Mouse (Mus musculus) lung, adult 2 months (tissue): ENCODE results near the gene Spata20. TPM values are rescaled to one million over a fixed set of nuclear protein-coding genes. Genes with fewer than 3 reads are reported as not detected.

Source experiments
- DNase-seq: peaks from one replicate; pipeline ENCODE4 v3.0.0; 2022
- H3K4me1 ChIP-seq: fragments of 200-500 bp; 2 replicates; pipeline ENCODE4 v1.6.1; 2011; ENCODE audit warnings: low read length; ENCODE audit not compliant: control insufficient read depth, insufficient read depth
- H3K4me3 ChIP-seq: fragments of 200-500 bp; replicated peaks from 2 replicates; pipeline ENCODE3; 2011; ENCODE audit warnings: low read depth, mild to moderate bottlenecking, control low read depth, low read length; ENCODE audit errors: extremely low read depth
- CTCF ChIP-seq: fragments of 200-500 bp; IDR thresholded peaks from 2 replicates; pipeline ENCODE4 v1.5.1; 2011; ENCODE audit warnings: mild to moderate bottlenecking, low read length, control low read depth; ENCODE audit not compliant: insufficient read depth
- POLR2A ChIP-seq: fragments of 200-500 bp; IDR thresholded peaks from 2 replicates; pipeline ENCODE4 v1.6.1; 2011; ENCODE audit warnings: low read depth, mild to moderate bottlenecking, control low read depth, low read length, borderline replicate concordance; ENCODE audit errors: extremely low read depth
- WGBS: fragments of 180-500 bp; shearing (Covaris S2); methylation state at CpG from one replicate; pipeline ENCODE4 v1.1.7; 2018; 5-methylcytosine and 5-hydroxymethylcytosine counted together
- polyA plus RNA-seq: library from polyadenylated mRNA; depleted of rRNA; stranded (reverse); fragments of >200 nt; gene quantifications from 2 replicates; pipeline ENCODE4 v1.2.3, GENCODE M21; 2012

Gene Spata20
- polyA plus RNA-seq, 1 experiment: 0.70 TPM

GRCm38 (mm10) chr11:94456347-94456746 lies 29.6 kb downstream of the Spata20 start:
- TF ChIP-seq CTCF: no peak
- TF ChIP-seq POLR2A: no peak
- 60% methylated on average over 3 of the region's 3 CpGs for WGBS
- no peak overlapping the region for H3K4me3 ChIP-seq
- no peak for DNase-seq
- H3K4me1 ChIP-seq: no peaks in the 10 kb centered on the region

GRCm38 (mm10) chr11:94455161-94455820 lies 30.7 kb downstream of the Spata20 start:
- no peak for DNase-seq
- H3K4me3 ChIP-seq: no peak overlapping the region
- TF ChIP-seq CTCF: no peak
- 72% methylated on average over 10 of the region's 10 CpGs for WGBS
- H3K4me1 ChIP-seq: peaks cover 6% of the 10 kb centered on the region

DNA sequence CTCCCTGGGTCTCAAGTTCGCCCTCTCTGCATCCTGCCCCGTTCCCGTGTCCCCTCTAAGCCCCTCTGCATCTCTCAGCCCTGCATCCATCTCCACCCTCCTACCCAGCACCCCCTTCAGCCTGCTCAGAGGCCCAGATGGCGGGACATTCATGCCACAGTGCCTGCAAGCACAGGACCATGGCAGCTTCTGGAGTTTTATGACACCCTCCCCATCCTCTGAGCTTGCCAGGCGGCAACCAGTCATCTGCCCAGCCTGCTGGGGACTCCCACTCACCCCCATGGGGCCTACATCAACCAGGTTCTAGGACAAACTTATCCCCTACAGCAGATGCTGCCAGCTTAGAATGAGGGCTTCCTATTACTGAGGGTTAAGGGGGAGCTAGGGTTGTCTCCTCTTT lies 31.2 kb downstream of the Spata20 start:
- no peak for TF ChIP-seq CTCF
- no peak for TF ChIP-seq POLR2A
- no peak for DNase-seq
- H3K4me3 ChIP-seq: no peak overlapping the region
- 71% methylated on average over 5 of the region's 5 CpGs for whole genome bisulfite sequencing
- peaks cover 6% of the 10 kb centered on the region for H3K4me1 ChIP-seq

GRCm38 (mm10) chr11:94451091-94451773 lies 34.7 kb downstream of the Spata20 start:
- peak; percentile 34 for DNase-seq
- Histone ChIP-seq H3K4me1 (peaks cover 6% of the 10 kb centered on the region), H3K4me3 (no peak overlapping the region)
- whole genome bisulfite sequencing: 57% methylated on average over 12 of the region's 12 CpGs
- no peak for TF ChIP-seq POLR2A
- TF ChIP-seq CTCF: no peak

- 56% methylated on average over 5 of the region's 5 CpGs for WGBS
- Histone ChIP-seq H3K4me1 (peaks cover 6% of the 10 kb centered on the region), H3K4me3 (no peak overlapping the region)
- TF ChIP-seq CTCF: no peak
- TF ChIP-seq POLR2A: no peak
- no peak for DNase-seq
Observed at GRCm38 (mm10) chr11:94449886-94450285, 36.1 kb downstream of the Spata20 start.

- H3K4me1 ChIP-seq: peaks cover 6% of the 10 kb centered on the region
- TF ChIP-seq POLR2A: no peak
- TF ChIP-seq CTCF: no peak
- DNase-seq: no peak
- WGBS: 71% methylated on average over 8 of the region's 8 CpGs
- no peak overlapping the region for H3K4me3 ChIP-seq
Observed at GRCm38 (mm10) chr11:94449239-94449638, 36.7 kb downstream of the Spata20 start.

GRCm38 (mm10) chr11:94447017-94447416 lies 39.0 kb downstream of the Spata20 start:
- no peak for DNase-seq
- TF ChIP-seq POLR2A: no peak
- TF ChIP-seq CTCF: no peak
- Histone ChIP-seq H3K4me1 (peaks cover 6% of the 10 kb centered on the region), H3K4me3 (no peak overlapping the region)
- 69% methylated on average over 3 of the region's 3 CpGs for WGBS

DNA sequence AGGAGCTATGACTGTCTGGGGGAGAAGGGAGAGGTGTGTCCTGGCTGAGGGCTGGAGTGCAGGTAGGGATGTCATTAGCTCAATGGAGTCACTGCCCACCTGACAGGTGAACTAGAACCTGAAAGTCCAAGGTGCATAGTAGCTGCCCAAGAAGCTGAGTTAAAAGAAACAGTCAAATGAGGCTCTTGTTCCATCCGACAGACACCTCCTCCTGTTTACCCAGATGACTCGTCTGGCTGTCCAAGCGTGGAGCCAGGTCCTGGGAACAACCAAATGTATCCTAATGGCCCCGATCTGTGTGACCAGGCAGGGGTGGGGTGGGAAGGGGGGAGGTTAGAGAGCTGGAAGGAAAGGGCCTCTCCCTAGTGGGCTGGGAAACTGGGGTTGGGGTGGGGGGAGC lies 40.7 kb downstream of the Spata20 start:
- no peaks in the 10 kb centered on the region for H3K4me1 ChIP-seq
- TF ChIP-seq CTCF (no peak), POLR2A (no peak)
- no peak overlapping the region for H3K4me3 ChIP-seq
- 53% methylated on average over 4 of the region's 4 CpGs for WGBS
- DNase-seq: no peak

GRCm38 (mm10) chr11:94444829-94445228 lies 41.1 kb downstream of the Spata20 start:
- Histone ChIP-seq H3K4me1 (no peaks in the 10 kb centered on the region), H3K4me3 (no peak overlapping the region)
- no peak for DNase-seq
- TF ChIP-seq CTCF: no peak
- no peak for TF ChIP-seq POLR2A
- WGBS: 74% methylated on average over 5 of the region's 5 CpGs

DNA sequence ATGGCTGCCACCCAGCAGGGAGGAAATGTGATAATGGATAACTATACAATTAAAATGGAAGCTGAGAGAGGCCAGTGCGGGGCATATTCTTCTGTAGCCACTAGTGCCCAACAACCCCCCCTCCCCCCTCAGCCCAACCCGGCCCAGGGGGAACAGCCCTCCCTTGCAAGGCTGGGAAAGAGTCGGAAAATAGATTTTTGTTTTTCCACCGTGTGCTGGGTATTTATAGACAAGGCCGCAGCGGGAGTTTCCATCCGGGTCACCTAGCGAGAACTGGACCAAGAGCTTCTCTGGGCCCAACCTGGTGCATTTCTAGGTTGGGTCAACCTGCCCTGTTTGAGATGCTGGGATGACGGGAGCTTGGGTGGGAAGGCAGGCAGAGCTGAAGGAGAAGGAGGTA lies 44.2 kb downstream of the Spata20 start:
- no peak overlapping the region for H3K4me3 ChIP-seq
- TF ChIP-seq POLR2A: no peak
- no peak for TF ChIP-seq CTCF
- H3K4me1 ChIP-seq: no peaks in the 10 kb centered on the region
- WGBS: 70% methylated on average over 9 of the region's 9 CpGs
- DNase-seq: no peak
